Comparison of ENCODE assay signal across 10 mouse cellular contexts in genomic region chr1:60825256-60826186, GRCm38 (mm10).
DNase-seq lines count a peak whose midpoint lies in the region; ATAC-seq and TF ChIP-seq lines count a peak whose summit lies in the region.
"Had no signal": no experiment of that assay in that cellular context is flagged by ENCODE, and none has a peak within 500 bp of the region (broad histone marks: within the 10 kb centered on the region; RNA-seq: fewer than 3 reads in every experiment).

No protein-coding gene starts in this region.

- DNase-seq in heart, adult 11 months, result peak; percentile 96
- DNase-seq in heart, postnatal 36 days, result no peak
- DNase-seq in neural tube, embryonic 11.5 days (ENCODE audit: low spot score), result peak; percentile 12
- DNase-seq in neural tube, embryonic 10.5 days (ENCODE audit: extremely low spot score, low spot score), result no peak
- DNase-seq in heart, postnatal 0 days (ENCODE audit: low spot score), result peak; percentile 66
- DNase-seq in layer of hippocampus, postnatal 25 days (ENCODE audit: extremely low spot score in 1 of 2, low spot score in 1 of 2), result no peak
- DNase-seq: thymus, adult 2 months had no signal

- TF ChIP-seq CTCF in heart, postnatal 0 days (IDR thresholded peaks at IDR 0.05; ENCODE audit: low read depth), result no peak

- WGBS in neural tube, embryonic 11.5 days, result 74% methylated on average over 9 of the region's 9 CpGs
- 54% methylated on average over 9 of the region's 9 CpGs for WGBS in heart, postnatal 0 days
- 35% methylated on average over 9 of the region's 9 CpGs for WGBS in stomach, embryonic 16.5 days

- TF ChIP-seq EP300 in heart, postnatal 0 days (IDR thresholded peaks at IDR 0.05; ENCODE audit: low read depth), result no peak

- no peaks in the 10 kb centered on the region for H3K4me1 ChIP-seq in neural tube, embryonic 11.5 days (ENCODE audit: control insufficient read depth, insufficient read depth, low read length)
- H3K4me1 ChIP-seq in heart, postnatal 0 days (ENCODE audit: control insufficient read depth, insufficient read depth), result peaks cover 24% of the 10 kb centered on the region
- peaks cover 6% of the 10 kb centered on the region; the same call in 1 of the 2 replicates for H3K4me1 ChIP-seq in stomach, embryonic 16.5 days (ENCODE audit: control insufficient read depth, insufficient read depth, low read length)

- H3K9ac ChIP-seq in neural tube, embryonic 11.5 days (ENCODE audit: low read length), result no peak overlapping the region
- H3K9ac ChIP-seq in heart, postnatal 0 days (replicated peaks; ENCODE audit: low read depth, low read length), result no peak overlapping the region
- H3K9ac ChIP-seq in stomach, embryonic 16.5 days (ENCODE audit: low read length), result no peak overlapping the region

- H3K9me3 ChIP-seq in neural tube, embryonic 11.5 days (ENCODE audit: control insufficient read depth, low read length), result no peaks in the 10 kb centered on the region
- H3K9me3 ChIP-seq in heart, postnatal 0 days (replicated peaks; ENCODE audit: control insufficient read depth, low read length), result no peaks in the 10 kb centered on the region
- H3K9me3 ChIP-seq in stomach, embryonic 16.5 days (replicated peaks; ENCODE audit: control insufficient read depth, low read length), result no peaks in the 10 kb centered on the region

- no peaks in the 10 kb centered on the region for H3K27me3 ChIP-seq in neural tube, embryonic 11.5 days (ENCODE audit: control insufficient read depth, insufficient read depth, low read length)
- H3K27me3 ChIP-seq in heart, postnatal 0 days (ENCODE audit: control insufficient read depth, insufficient read depth, low read length), result no peaks in the 10 kb centered on the region
- H3K27me3 ChIP-seq in stomach, embryonic 16.5 days (ENCODE audit: control insufficient read depth, insufficient read depth, low read length), result no peaks in the 10 kb centered on the region

- intact Hi-C loops in heart, postnatal 36 days (cut with DNase I), result loop anchor here (10.0 kb wide), 1 partner anchor 111 kb away; the partner anchor contains the start of gene Cd28

- no peak overlapping the region for H3K4me3 ChIP-seq in neural tube, embryonic 11.5 days (ENCODE audit: low read depth, low read length)
- no peak overlapping the region for H3K4me3 ChIP-seq in heart, postnatal 0 days (ENCODE audit: low read depth, low read length)
- no peak overlapping the region for H3K4me3 ChIP-seq in stomach, embryonic 16.5 days (replicated peaks; ENCODE audit: low read length)
- H3K4me3 ChIP-seq: left cerebral cortex, adult 2 months had no signal

- no peak for ATAC-seq in neural tube, embryonic 11.5 days (ENCODE audit: insufficient read depth, low FRiP score, low TSS enrichment)
- ATAC-seq in heart, postnatal 0 days (ENCODE audit: insufficient read depth, low read depth), result peak; percentile 51; the same call in 1 of the 2 replicates
- ATAC-seq in stomach, embryonic 16.5 days (ENCODE audit: insufficient read depth, low FRiP score), result peak; percentile 88
- no peak for ATAC-seq in inflammation-experienced regulatory T-cells, adult 6 months

- H3K36me3 ChIP-seq in neural tube, embryonic 11.5 days (ENCODE audit: control insufficient read depth, insufficient read depth, low read length), result no peaks in the 10 kb centered on the region
- no peaks in the 10 kb centered on the region for H3K36me3 ChIP-seq in heart, postnatal 0 days (replicated peaks; ENCODE audit: control insufficient read depth, insufficient read depth, low read length)
- H3K36me3 ChIP-seq in stomach, embryonic 16.5 days (ENCODE audit: control insufficient read depth, insufficient read depth, low read length), result no peaks in the 10 kb centered on the region

- no peak overlapping the region for H3K27ac ChIP-seq in neural tube, embryonic 11.5 days (ENCODE audit: low read depth, low read length)
- H3K27ac ChIP-seq in heart, postnatal 0 days (ENCODE audit: low read depth), result peak overlapping the region; percentile 60
- peak overlapping the region; percentile 76 for H3K27ac ChIP-seq in stomach, embryonic 16.5 days (ENCODE audit: low read length)
- H3K27ac ChIP-seq: left cerebral cortex, adult 2 months had no signal

- no peak overlapping the region for H3K4me2 ChIP-seq in neural tube, embryonic 11.5 days (ENCODE audit: low read depth)
- no peak overlapping the region for H3K4me2 ChIP-seq in heart, postnatal 0 days (ENCODE audit: low read depth, low read length)
- no peak overlapping the region for H3K4me2 ChIP-seq in stomach, embryonic 16.5 days (ENCODE audit: low read depth, low read length)

Comparison
In these comparisons a context has a peak if more than half of its experiments do, and no peak if none do; other contexts are left out.
1. DNase-seq: peak in heart, adult 11 months (single experiment), neural tube, embryonic 11.5 days (single experiment) and heart, postnatal 0 days (single experiment); none in heart, postnatal 36 days (0 of 2), neural tube, embryonic 10.5 days (single experiment) and layer of hippocampus, postnatal 25 days (0 of 2).
2. ATAC-seq: peak in heart, postnatal 0 days (single experiment) and stomach, embryonic 16.5 days (single experiment); none in neural tube, embryonic 11.5 days (single experiment) and inflammation-experienced regulatory T-cells, adult 6 months (single experiment).